Mouse (Mus musculus) spleen, adult 2 months (tissue): ENCODE data around the gene Ccdc85a.

Source experiments
- CTCF ChIP-seq: fragments of 200-500 bp; IDR thresholded peaks from 2 replicates; pipeline ENCODE4 v1.5.1; 2011; ENCODE audit warnings: mild to moderate bottlenecking, inconsistent platforms; ENCODE audit not compliant: insufficient read depth, insufficient read length, insufficient replicate concordance; ENCODE audit errors: extremely low read depth
- POLR2A ChIP-seq: fragments of 200-500 bp; IDR thresholded peaks from 2 replicates; pipeline ENCODE4 v1.6.1; 2011; ENCODE audit warnings: low read depth, low read length, inconsistent platforms

GRCm38 (mm10) chr11:28341887-28342286 lies 242.2 kb downstream of the Ccdc85a start:
- no peak for TF ChIP-seq CTCF
- no peak for TF ChIP-seq POLR2A
